Mouse (Mus musculus) liver, embryonic 12.5 days (tissue): ENCODE data around the gene Per3. TPM values are rescaled to one million over a fixed set of nuclear protein-coding genes. Genes with fewer than 3 reads are reported as not detected.

Experiments
- ATAC-seq: fragments of 200-750 bp; cut with Nextera tagmentation; 2 replicates; pipeline ENCODE4 v1.8.0; 2017; ENCODE audit warnings: moderate number of reproducible peaks, mild to moderate bottlenecking, moderate library complexity
- H3K27ac ChIP-seq: fragments of 300-500 bp; sonication (generic); 2 replicates; pipeline ENCODE4 v1.5.1; 2016; ENCODE audit warnings: mild to moderate bottlenecking
- H3K27me3 ChIP-seq: fragments of 300-500 bp; sonication (generic); replicated peaks from 2 replicates; pipeline ENCODE4 v1.6.1; 2016; ENCODE audit warnings: mild to moderate bottlenecking, moderate library complexity
- H3K36me3 ChIP-seq: fragments of 300-500 bp; sonication (generic); 2 replicates; pipeline ENCODE4 v1.6.1; 2016; ENCODE audit warnings: mild to moderate bottlenecking, moderate library complexity
- H3K4me1 ChIP-seq: fragments of 300-500 bp; sonication (generic); 2 replicates; pipeline ENCODE4 v1.6.1; 2016
- H3K4me2 ChIP-seq: fragments of 300-500 bp; sonication (generic); 2 replicates; pipeline ENCODE4 v1.6.1; 2016; ENCODE audit warnings: mild to moderate bottlenecking, moderate library complexity
- H3K4me3 ChIP-seq: fragments of 300-500 bp; sonication (generic); 2 replicates; pipeline ENCODE4 v1.5.1; 2016; ENCODE audit warnings: mild to moderate bottlenecking, moderate library complexity
- H3K9ac ChIP-seq: fragments of 300-500 bp; sonication (generic); 2 replicates; pipeline ENCODE4 v1.6.1; 2016; ENCODE audit warnings: mild to moderate bottlenecking, moderate library complexity
- H3K9me3 ChIP-seq: fragments of 300-500 bp; sonication (generic); replicated peaks from 2 replicates; pipeline ENCODE4 v1.6.1; 2016; ENCODE audit warnings: mild to moderate bottlenecking, moderate library complexity
- WGBS: fragments of 180-500 bp; shearing (Covaris S2); methylation state at CpG from one replicate; pipeline ENCODE4 v1.1.7; 2016; ENCODE audit not compliant: insufficient replicate concordance; 5-methylcytosine and 5-hydroxymethylcytosine counted together
- polyA plus RNA-seq: library from polyadenylated mRNA; unstranded; fragments of >200 nt; fragmentation: Nextera tagmentation; extraction: Ambion mirVana; gene quantifications from 2 replicates; pipeline ENCODE4 v1.2.1, GENCODE M21; 2016

Gene Per3
- polyA plus RNA-seq, 1 experiment from 2014 or later: 4.3 TPM

GRCm38 (mm10) chr4:151015946-151016345 is 28.5 kb downstream of the Per3 start:
- no peaks in the 10 kb centered on the region for H3K9me3 ChIP-seq
- no peak overlapping the region for H3K27ac ChIP-seq
- no peak for ATAC-seq
- no peak overlapping the region for H3K4me3 ChIP-seq
- H3K4me2 ChIP-seq: no peak overlapping the region
- H3K27me3 ChIP-seq: no peaks in the 10 kb centered on the region
- H3K4me1 ChIP-seq: peaks cover 9% of the 10 kb centered on the region; the same call in 1 of the 2 replicates
- H3K36me3 ChIP-seq: peaks cover 42% of the 10 kb centered on the region
- H3K9ac ChIP-seq: no peak overlapping the region
- WGBS: 87% methylated on average over 10 of the region's 10 CpGs

GRCm38 (mm10) chr4:151010316-151010715 is 34.1 kb downstream of the Per3 start:
- no peak overlapping the region for H3K4me3 ChIP-seq
- WGBS: 82% methylated on average over 7 of the region's 7 CpGs
- ATAC-seq: no peak

GRCm38 (mm10) chr4:151006945-151007344 is 37.5 kb downstream of the Per3 start:
- Histone ChIP-seq H3K9ac (no peak overlapping the region), H3K4me1 (no peaks in the 10 kb centered on the region), H3K9me3 (no peaks in the 10 kb centered on the region), H3K27me3 (no peaks in the 10 kb centered on the region), H3K36me3 (peaks cover 11% of the 10 kb centered on the region), H3K4me3 (no peak overlapping the region), H3K4me2 (no peak overlapping the region), H3K27ac (no peak overlapping the region)
- ATAC-seq: no peak
- 40% methylated on average over 6 of the region's 6 CpGs for WGBS

More at GRCm38 (mm10) chr4:151010316-151010715, 34.1 kb downstream of the Per3 start:
- Histone ChIP-seq H3K4me2 (no peak overlapping the region), H3K9me3 (no peaks in the 10 kb centered on the region), H3K36me3 (peaks cover 22% of the 10 kb centered on the region), H3K27me3 (no peaks in the 10 kb centered on the region), H3K27ac (no peak overlapping the region), H3K9ac (no peak overlapping the region), H3K4me1 (no peaks in the 10 kb centered on the region)

DNA sequence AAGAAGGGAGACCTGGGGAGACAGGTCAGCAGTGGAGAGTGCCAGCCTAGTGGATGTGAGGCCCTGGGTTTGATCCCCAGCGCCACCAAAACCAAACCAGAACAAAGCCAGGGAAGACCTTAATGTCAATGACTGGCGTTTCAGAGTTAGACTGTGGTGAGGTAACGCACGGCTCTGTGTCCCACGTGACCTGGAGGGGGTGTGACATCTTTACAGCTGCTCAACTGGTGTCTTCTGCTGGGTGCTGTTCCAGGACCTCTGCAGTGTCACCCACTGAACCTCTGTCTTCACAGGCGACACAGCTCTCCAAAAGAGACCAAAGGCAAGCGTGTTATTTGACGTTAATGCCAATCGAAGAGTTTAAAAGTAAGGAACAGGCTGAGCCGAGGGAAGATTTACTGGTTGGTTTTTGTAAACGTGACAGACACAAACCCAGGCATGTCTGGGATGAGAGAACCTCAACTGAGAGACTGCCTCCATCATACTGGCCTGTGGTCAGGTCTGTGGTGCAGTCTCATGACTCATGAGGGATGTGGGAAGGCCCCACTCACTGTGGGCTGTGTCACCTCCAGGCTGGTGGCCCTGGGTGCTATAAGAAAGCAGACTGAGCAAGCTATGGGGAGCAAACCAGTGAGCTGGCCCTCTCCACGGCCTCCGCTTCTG is 38.7 kb downstream of the Per3 start:
- Histone ChIP-seq H3K27ac (no peak overlapping the region), H3K9ac (no peak overlapping the region), H3K4me2 (no peak overlapping the region), H3K36me3 (peaks cover 9% of the 10 kb centered on the region), H3K4me3 (no peak overlapping the region), H3K9me3 (no peaks in the 10 kb centered on the region), H3K4me1 (peaks cover 5% of the 10 kb centered on the region; the same call in 1 of the 2 replicates), H3K27me3 (no peaks in the 10 kb centered on the region)
- 67% methylated on average over 13 of the region's 13 CpGs for WGBS
- no peak for ATAC-seq

- peaks cover 5% of the 10 kb centered on the region; the same call in 1 of the 2 replicates for H3K4me1 ChIP-seq
- no peak overlapping the region for H3K4me3 ChIP-seq
- H3K27me3 ChIP-seq: no peaks in the 10 kb centered on the region
- no peak for ATAC-seq
- H3K36me3 ChIP-seq: peaks cover 7% of the 10 kb centered on the region
- 31% methylated on average over 13 of the region's 13 CpGs for WGBS
- H3K9me3 ChIP-seq: no peaks in the 10 kb centered on the region
- no peak overlapping the region for H3K27ac ChIP-seq
- H3K4me2 ChIP-seq: no peak overlapping the region
- H3K9ac ChIP-seq: no peak overlapping the region
Observed at GRCm38 (mm10) chr4:151001397-151001796, 43.1 kb downstream of the Per3 start.

DNA sequence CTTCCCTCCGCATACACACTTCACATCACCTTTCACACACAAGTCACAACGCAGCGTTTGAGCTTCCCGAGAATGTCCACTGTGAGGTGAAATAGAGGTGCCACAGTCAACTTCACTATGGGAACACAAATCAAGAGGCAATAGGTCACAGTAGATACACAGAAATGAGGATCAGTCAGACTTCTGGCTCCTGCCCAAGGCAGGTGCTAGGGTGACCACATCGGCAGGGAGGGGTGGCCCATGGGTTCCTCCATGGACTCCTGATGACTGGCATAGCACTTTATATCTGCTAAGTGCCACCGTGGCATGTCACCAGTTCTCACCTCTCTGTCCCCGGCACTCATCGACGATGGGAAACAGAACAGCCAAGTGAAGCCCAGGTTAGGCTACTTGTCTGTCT is 45.8 kb downstream of the Per3 start:
- no peak overlapping the region for H3K9ac ChIP-seq
- no peak for ATAC-seq
- WGBS: 81% methylated on average over 9 of the region's 9 CpGs

GRCm38 (mm10) chr4:150996797-150997196 is 47.7 kb downstream of the Per3 start, which contains the start of gene Uts2:
Gene Uts2, plus strand, starts transcription at chr4:150997097.
- 75% methylated on average over 7 of the region's 7 CpGs for WGBS
- Histone ChIP-seq H3K27me3 (no peaks in the 10 kb centered on the region), H3K4me1 (peaks cover 4% of the 10 kb centered on the region; the same call in 1 of the 2 replicates), H3K36me3 (no peaks in the 10 kb centered on the region), H3K4me3 (no peak within 1 kb of the TSS), H3K9ac (no peak within 1 kb of the TSS), H3K4me2 (no peak within 1 kb of the TSS), H3K9me3 (no peaks in the 10 kb centered on the region), H3K27ac (no peak within 1 kb of the TSS)
- ATAC-seq: no peak

More for the DNA sequence above, 45.8 kb downstream of the Per3 start:
- Histone ChIP-seq H3K27ac (no peak overlapping the region), H3K4me3 (no peak overlapping the region), H3K27me3 (no peaks in the 10 kb centered on the region), H3K4me1 (peaks cover 5% of the 10 kb centered on the region; the same call in 1 of the 2 replicates), H3K4me2 (no peak overlapping the region), H3K9me3 (no peaks in the 10 kb centered on the region), H3K36me3 (no peaks in the 10 kb centered on the region; the same call in 1 of the 2 replicates)

- Histone ChIP-seq H3K4me1 (no peaks in the 10 kb centered on the region), H3K27ac (no peak overlapping the region), H3K4me3 (no peak overlapping the region), H3K27me3 (no peaks in the 10 kb centered on the region), H3K36me3 (no peaks in the 10 kb centered on the region), H3K9me3 (0 out of 2 replicates have a peak, but pooled peaks cover 5% of the 10 kb centered on the region), H3K9ac (no peak overlapping the region), H3K4me2 (no peak overlapping the region)
- no peak for ATAC-seq
- 38% methylated on average over 6 of the region's 6 CpGs for WGBS
Observed at GRCm38 (mm10) chr4:150990148-150990547, 54.3 kb downstream of the Per3 start.

DNA sequence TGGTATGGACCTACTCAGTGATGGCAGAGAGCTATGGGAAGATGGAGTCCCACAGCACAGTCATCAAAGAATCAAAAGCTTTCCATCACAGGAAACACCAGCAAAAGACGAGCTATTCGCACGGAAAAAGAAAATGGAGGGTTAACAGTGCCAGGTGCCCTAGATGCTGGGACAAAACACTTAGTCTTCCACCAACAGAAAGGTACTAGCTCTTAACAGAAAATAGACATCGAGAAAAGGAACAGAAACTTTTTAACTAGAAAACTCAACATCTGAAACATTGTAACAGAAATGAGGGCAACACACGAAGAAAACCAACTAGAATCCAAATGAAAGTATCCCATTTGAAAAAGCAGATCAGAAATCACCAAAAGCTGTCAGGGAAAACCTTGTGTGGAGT is 64.3 kb downstream of the Per3 start:
- 67% methylated on average over 5 of the region's 5 CpGs for WGBS
- ATAC-seq: no peak
- Histone ChIP-seq H3K36me3 (no peaks in the 10 kb centered on the region), H3K9ac (no peak overlapping the region), H3K4me3 (no peak overlapping the region), H3K27ac (no peak overlapping the region), H3K9me3 (no peaks in the 10 kb centered on the region), H3K4me2 (no peak overlapping the region), H3K4me1 (no peaks in the 10 kb centered on the region), H3K27me3 (no peaks in the 10 kb centered on the region)

GRCm38 (mm10) chr4:150979455-150979854 is 65.0 kb downstream of the Per3 start:
- ATAC-seq: no peak
- Histone ChIP-seq H3K27me3 (no peaks in the 10 kb centered on the region), H3K9ac (no peak overlapping the region), H3K27ac (no peak overlapping the region), H3K4me3 (no peak overlapping the region), H3K4me1 (no peaks in the 10 kb centered on the region), H3K36me3 (no peaks in the 10 kb centered on the region), H3K9me3 (no peaks in the 10 kb centered on the region), H3K4me2 (no peak overlapping the region)
- 72% methylated on average over 9 of the region's 9 CpGs for WGBS

GRCm38 (mm10) chr4:150978156-150978910 is 66.1 kb downstream of the Per3 start:
- H3K4me3 ChIP-seq: no peak overlapping the region
- no peaks in the 10 kb centered on the region for H3K4me1 ChIP-seq
- H3K36me3 ChIP-seq: no peaks in the 10 kb centered on the region
- H3K4me2 ChIP-seq: no peak overlapping the region
- no peaks in the 10 kb centered on the region for H3K27me3 ChIP-seq
- ATAC-seq: no peak
- H3K9ac ChIP-seq: no peak overlapping the region
- H3K27ac ChIP-seq: no peak overlapping the region
- WGBS: 78% methylated on average over 21 of the region's 21 CpGs
- no peaks in the 10 kb centered on the region for H3K9me3 ChIP-seq

DNA sequence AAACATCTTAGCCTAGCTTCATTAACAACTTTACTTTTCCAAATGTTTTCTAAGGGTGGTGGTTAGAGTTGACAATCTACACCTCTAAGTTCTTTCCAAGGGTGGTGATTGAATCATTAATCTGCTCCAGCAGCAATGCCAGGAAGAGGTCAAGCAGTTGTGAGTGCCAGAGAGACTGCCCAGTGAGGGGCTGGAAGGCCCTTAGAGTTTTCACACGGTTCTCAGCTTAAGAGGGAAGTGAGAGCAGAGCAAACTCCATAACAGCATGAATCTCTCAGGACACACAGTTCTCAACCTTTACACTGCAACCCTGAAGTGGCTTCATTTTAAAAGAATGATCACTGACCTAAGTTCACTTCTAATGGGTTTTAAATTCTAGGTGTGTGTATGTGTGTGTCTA is 69.3 kb downstream of the Per3 start:
- Histone ChIP-seq H3K36me3 (no peaks in the 10 kb centered on the region), H3K4me3 (no peak overlapping the region), H3K4me2 (no peak overlapping the region), H3K9me3 (no peaks in the 10 kb centered on the region), H3K27ac (no peak overlapping the region), H3K27me3 (no peaks in the 10 kb centered on the region), H3K9ac (no peak overlapping the region), H3K4me1 (no peaks in the 10 kb centered on the region)
- 6% methylated on average over 1 of the region's 1 CpGs for WGBS
- no peak for ATAC-seq
